In genomic region chr14:68196201-68196600, GRCm38 (mm10) we compare ENCODE assay signal across 17 mouse cellular contexts.
"Had no signal": no experiment of that assay in that cellular context is flagged by ENCODE, and none has a peak within 500 bp of the region (broad histone marks: within the 10 kb centered on the region; RNA-seq: fewer than 3 reads in every experiment).

No protein-coding gene starts in this region.

- H3K27me3 ChIP-seq: lung, embryonic 15.5 days; midbrain, embryonic 13.5 days; midbrain, embryonic 15.5 days; neural tube, embryonic 12.5 days; stomach, embryonic 15.5 days had no signal

- H3K9ac ChIP-seq: liver, postnatal 0 days; lung, embryonic 15.5 days; midbrain, embryonic 13.5 days; midbrain, embryonic 15.5 days; neural tube, embryonic 12.5 days; stomach, embryonic 15.5 days had no signal

- DNase-seq: liver, postnatal 0 days; lung, adult 2 months; lung, postnatal 14 days; lung, postnatal 4 days; right cerebral cortex, postnatal 14 days; thymus, adult 2 months; thymus, postnatal 25 days; thymus, postnatal 4 days had no signal

- H3K9me3 ChIP-seq: lung, embryonic 15.5 days; megakaryocyte, embryonic 14.5 days; midbrain, embryonic 13.5 days; midbrain, embryonic 15.5 days; neural tube, embryonic 12.5 days; stomach, embryonic 15.5 days had no signal

- H3K36me3 ChIP-seq: lung, embryonic 15.5 days; midbrain, embryonic 13.5 days; midbrain, embryonic 15.5 days; neural tube, embryonic 12.5 days; stomach, embryonic 15.5 days had no signal

- H3K4me2 ChIP-seq: lung, embryonic 15.5 days; midbrain, embryonic 11.5 days; midbrain, embryonic 13.5 days; neural tube, embryonic 12.5 days; stomach, embryonic 15.5 days had no signal

- H3K4me1 ChIP-seq: lung, embryonic 15.5 days; stomach, embryonic 15.5 days had no signal

- H3K27ac ChIP-seq: lung, embryonic 15.5 days; midbrain, embryonic 13.5 days; neural tube, embryonic 12.5 days; stomach, embryonic 15.5 days; stomach, postnatal 0 days had no signal

- H3K4me3 ChIP-seq: lung, embryonic 15.5 days; megakaryocyte, embryonic 14.5 days; midbrain, embryonic 13.5 days; midbrain, embryonic 15.5 days; neural tube, embryonic 12.5 days; stomach, embryonic 15.5 days had no signal

- ATAC-seq: liver, postnatal 0 days; lung, postnatal 0 days had no signal
